Mouse (Mus musculus) intestine, embryonic 15.5 days (tissue): ENCODE data around the gene Slx1b. TPM values are rescaled to one million over a fixed set of nuclear protein-coding genes. Genes with fewer than 3 reads are reported as not detected.
A peak's percentile ranks its signal among the peaks of the same experiment; 100 is the strongest.

Experiments used
- ATAC-seq: fragments of 200-750 bp; cut with Nextera tagmentation; 2 replicates; pipeline ENCODE4 v1.8.0; 2017; ENCODE audit warnings: moderate TSS enrichment, moderate library complexity
- H3K27ac ChIP-seq: fragments of 300-500 bp; sonication (generic); 2 replicates; pipeline ENCODE4 v1.5.1; 2015; ENCODE audit warnings: mild to moderate bottlenecking, inconsistent platforms
- H3K27me3 ChIP-seq: fragments of 300-500 bp; sonication (generic); replicated peaks from 2 replicates; pipeline ENCODE4 v1.6.1; 2015; ENCODE audit warnings: inconsistent platforms
- H3K36me3 ChIP-seq: fragments of 300-500 bp; sonication (generic); 2 replicates; pipeline ENCODE4 v1.6.1; 2015; ENCODE audit warnings: inconsistent platforms
- H3K4me1 ChIP-seq: fragments of 300-500 bp; sonication (generic); replicated peaks from 2 replicates; pipeline ENCODE4 v1.6.1; 2015; ENCODE audit warnings: inconsistent platforms
- H3K4me2 ChIP-seq: fragments of 300-500 bp; sonication (generic); replicated peaks from 2 replicates; pipeline ENCODE4 v1.6.1; 2015; ENCODE audit warnings: mild to moderate bottlenecking, inconsistent platforms
- H3K4me3 ChIP-seq: fragments of 300-500 bp; sonication (generic); replicated peaks from 2 replicates; pipeline ENCODE4 v1.5.1; 2015; ENCODE audit warnings: inconsistent platforms
- H3K9ac ChIP-seq: fragments of 300-500 bp; sonication (generic); 2 replicates; pipeline ENCODE4 v1.6.1; 2015; ENCODE audit warnings: inconsistent platforms
- H3K9me3 ChIP-seq: fragments of 300-500 bp; sonication (generic); 2 replicates; pipeline ENCODE4 v1.6.1; 2016; ENCODE audit warnings: inconsistent platforms
- WGBS: fragments of 180-500 bp; shearing (Covaris S2); methylation state at CpG from one replicate; pipeline ENCODE4 v1.1.7; 2015; 5-methylcytosine and 5-hydroxymethylcytosine counted together
- polyA plus RNA-seq: library from polyadenylated mRNA; unstranded; fragments of >200 nt; fragmentation: Nextera tagmentation; extraction: Ambion mirVana; gene quantifications from 2 replicates; pipeline ENCODE4 v1.2.1, GENCODE M21; 2015

Slx1b gene
- polyA plus RNA-seq, 1 experiment from 2014 or later = 8.1 TPM

- ATAC-seq = peak; percentile 67
- no peaks in the 10 kb centered on the region for H3K9me3 ChIP-seq
- H3K27me3 ChIP-seq = peaks cover 22% of the 10 kb centered on the region
- H3K4me2 ChIP-seq = peak overlapping the region; percentile 10; the same call in 1 of the 2 replicates
- 0 out of 2 replicates have a peak, but pooled peaks cover 4% of the 10 kb centered on the region for H3K36me3 ChIP-seq
- H3K9ac ChIP-seq = no peak overlapping the region
- 0 out of 2 replicates have a peak overlapping the region, but pooled peaks have one; percentile 5 for H3K4me3 ChIP-seq
- no peak overlapping the region for H3K27ac ChIP-seq
- peaks cover 23% of the 10 kb centered on the region for H3K4me1 ChIP-seq
- WGBS = under 1% methylated on average over 11 of the region's 11 CpGs
These were observed 5.5 kb upstream of the Slx1b start for GRCm38 (mm10) chr7:126701070-126701469.

DNA sequence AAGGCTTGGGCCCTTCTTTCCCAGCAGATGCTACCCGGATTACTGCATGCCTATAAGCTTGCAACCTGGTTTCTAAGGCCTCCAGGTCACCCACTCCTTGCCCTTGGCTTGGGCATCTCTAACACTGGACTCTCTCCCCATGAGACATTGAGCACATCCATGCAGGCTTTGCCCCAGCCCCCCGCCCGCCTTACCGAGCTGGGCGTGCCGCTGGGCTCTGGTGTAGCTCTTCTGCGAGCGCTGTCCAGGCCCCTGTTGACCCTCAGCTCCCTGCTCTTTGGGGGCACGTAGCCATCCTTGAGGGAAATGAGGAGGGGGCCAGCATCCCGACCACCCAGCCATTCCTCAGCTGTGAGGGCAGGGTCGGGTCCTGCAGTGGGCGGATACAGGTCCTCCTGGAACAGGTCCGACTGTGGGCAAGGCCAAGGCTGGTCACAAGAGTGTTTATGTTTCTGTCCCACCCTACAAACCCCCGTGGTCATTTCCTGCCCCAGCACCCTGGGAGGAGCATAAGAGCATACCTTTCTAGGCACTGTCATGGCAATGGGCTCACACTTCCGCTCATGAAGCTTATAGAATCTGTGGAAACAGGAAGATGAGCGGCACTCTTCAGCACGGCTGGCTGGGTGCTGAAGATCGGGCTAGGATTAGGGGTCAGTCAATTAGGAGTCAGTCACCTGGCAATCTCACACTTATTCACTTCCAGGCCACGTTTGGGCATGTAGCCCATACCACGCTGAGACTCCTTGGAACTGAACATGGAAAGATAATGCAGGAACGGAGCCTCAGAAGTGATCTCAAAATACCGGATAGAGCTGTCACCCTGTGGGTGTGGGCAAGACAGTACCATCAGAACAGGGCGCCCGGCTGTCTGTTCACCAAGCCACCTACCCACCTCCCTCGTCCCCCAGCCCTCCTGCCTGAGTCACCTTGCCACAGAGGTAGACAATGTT, 4.8 kb upstream of the Slx1b start:
- H3K9ac ChIP-seq = no peak overlapping the region
- peaks cover 23% of the 10 kb centered on the region for H3K4me1 ChIP-seq
- H3K36me3 ChIP-seq = 0 out of 2 replicates have a peak, but pooled peaks cover 4% of the 10 kb centered on the region
- H3K9me3 ChIP-seq = no peaks in the 10 kb centered on the region
- ATAC-seq = no peak
- H3K27me3 ChIP-seq = peaks cover 22% of the 10 kb centered on the region
- H3K27ac ChIP-seq = no peak overlapping the region
- no peak overlapping the region for H3K4me2 ChIP-seq
- 83% methylated on average over 25 of the region's 25 CpGs for WGBS
- no peak overlapping the region for H3K4me3 ChIP-seq

DNA sequence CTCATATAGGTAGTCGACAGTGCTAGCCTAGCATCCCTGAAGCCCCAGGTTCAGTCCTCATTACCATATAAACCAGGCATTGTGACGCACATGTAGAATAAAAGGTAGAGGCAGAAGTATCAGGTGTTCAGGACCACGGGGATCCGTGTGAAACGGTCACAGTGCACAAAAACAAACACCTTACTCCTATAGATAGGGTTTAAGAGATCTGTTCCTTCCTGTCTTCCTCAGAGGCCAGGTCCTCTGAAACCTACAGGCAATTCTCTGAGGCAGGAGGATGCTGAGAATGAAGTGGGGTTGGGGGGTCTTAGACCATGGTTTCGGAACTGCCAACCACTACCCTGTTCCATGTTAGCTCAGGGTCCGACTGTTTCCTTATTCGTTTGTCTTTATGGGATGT, 2.3 kb upstream of the Slx1b start:
- no peak overlapping the region for H3K4me2 ChIP-seq
- H3K9ac ChIP-seq = no peak overlapping the region
- H3K4me3 ChIP-seq = no peak overlapping the region
- no peak for ATAC-seq
- 0 out of 2 replicates have a peak, but pooled peaks cover 4% of the 10 kb centered on the region for H3K36me3 ChIP-seq
- no peak overlapping the region for H3K27ac ChIP-seq
- no peaks in the 10 kb centered on the region for H3K9me3 ChIP-seq
- H3K27me3 ChIP-seq = 0 out of 2 replicates have a peak, but pooled peaks cover 2% of the 10 kb centered on the region
- 89% methylated on average over 8 of the region's 8 CpGs for WGBS
- H3K4me1 ChIP-seq = peaks cover 21% of the 10 kb centered on the region

DNA sequence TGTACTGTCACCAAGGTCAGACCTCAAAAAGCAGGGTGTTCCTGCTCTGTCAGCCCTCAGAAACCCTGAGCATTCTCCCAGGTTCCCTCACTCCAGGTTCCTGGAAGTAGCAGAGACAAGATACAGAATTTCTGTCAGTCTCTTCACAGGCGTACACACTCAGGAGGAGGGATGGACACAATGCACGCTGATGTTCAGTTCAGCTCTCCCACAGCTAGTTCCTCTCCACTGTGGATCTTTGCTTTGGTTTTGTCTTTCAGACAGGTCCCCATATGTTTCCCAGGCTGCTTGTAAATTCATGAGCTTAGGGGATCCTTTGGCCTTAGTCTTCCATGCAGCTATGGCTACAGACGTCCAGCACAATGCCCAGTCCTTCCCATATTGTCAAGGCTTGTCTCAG, 1.3 kb upstream of the Slx1b start:
- Histone ChIP-seq H3K27ac (no peak overlapping the region), H3K36me3 (0 out of 2 replicates have a peak, but pooled peaks cover 10% of the 10 kb centered on the region), H3K9me3 (no peaks in the 10 kb centered on the region), H3K4me1 (peaks cover 21% of the 10 kb centered on the region), H3K4me2 (peak overlapping the region; percentile 88), H3K9ac (peak overlapping the region; percentile 65; the same call in 1 of the 2 replicates), H3K4me3 (peak overlapping the region; percentile 69), H3K27me3 (no peaks in the 10 kb centered on the region)
- WGBS = 77% methylated on average over 3 of the region's 3 CpGs
- ATAC-seq = no peak

DNA sequence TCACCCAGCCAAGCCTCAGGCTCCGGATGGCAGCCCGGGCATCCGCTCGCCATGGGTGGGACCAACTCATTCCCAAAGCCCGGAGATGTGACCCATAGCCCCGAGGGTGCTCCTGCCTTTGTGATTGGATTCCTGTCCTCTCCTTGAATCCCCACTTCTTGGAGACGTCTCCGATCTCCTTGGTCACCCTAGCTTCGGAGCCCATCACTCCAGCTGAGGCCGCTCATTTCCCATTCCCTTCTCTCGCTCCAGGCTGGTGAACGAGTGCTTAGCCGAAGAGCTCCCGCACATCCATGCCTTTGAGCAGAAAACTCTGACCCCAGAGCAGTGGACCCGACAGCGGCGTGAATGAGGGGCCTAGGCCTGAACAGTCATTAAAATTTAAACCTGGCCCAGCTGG, 719 bp upstream of the Slx1b start:
- ATAC-seq = no peak; the same call in 1 of the 2 replicates

GRCm38 (mm10) chr7:126695210-126695611, 373 bp downstream of the Slx1b start, which contains the start of gene Bola2:
Gene Bola2 (plus strand): TSS chr7:126695401.
- H3K9ac ChIP-seq = peak within 1 kb of the TSS; percentile 85
- under 1% methylated on average over 31 of the region's 31 CpGs for WGBS
- H3K4me3 ChIP-seq = peak within 1 kb of the TSS; percentile 69
- peak; percentile 86 for ATAC-seq
- no peaks in the 10 kb centered on the region for H3K27me3 ChIP-seq
- 0 out of 2 replicates have a peak, but pooled peaks cover 15% of the 10 kb centered on the region for H3K36me3 ChIP-seq
- H3K9me3 ChIP-seq = no peaks in the 10 kb centered on the region
- peak within 1 kb of the TSS; percentile 94 for H3K27ac ChIP-seq
- peak within 1 kb of the TSS; percentile 88 for H3K4me2 ChIP-seq
- H3K4me1 ChIP-seq = peaks cover 19% of the 10 kb centered on the region

More for the DNA sequence above, 719 bp upstream of the Slx1b start:
- Histone ChIP-seq H3K27me3 (no peaks in the 10 kb centered on the region), H3K4me3 (peak overlapping the region; percentile 69), H3K27ac (no peak overlapping the region), H3K4me2 (peak overlapping the region; percentile 88), H3K9me3 (no peaks in the 10 kb centered on the region), H3K36me3 (0 out of 2 replicates have a peak, but pooled peaks cover 14% of the 10 kb centered on the region), H3K4me1 (peaks cover 20% of the 10 kb centered on the region), H3K9ac (peak overlapping the region; percentile 65)
- 4% methylated on average over 17 of the region's 17 CpGs for WGBS

GRCm38 (mm10) chr7:126694441-126695051, 1.0 kb downstream of the Slx1b start:
- 0 out of 2 replicates have a peak, but pooled peaks cover 19% of the 10 kb centered on the region for H3K36me3 ChIP-seq
- WGBS = 40% methylated on average over 10 of the region's 10 CpGs
- H3K4me2 ChIP-seq = peak overlapping the region; percentile 67
- no peak overlapping the region for H3K27ac ChIP-seq
- peak overlapping the region; percentile 69 for H3K4me3 ChIP-seq
- no peaks in the 10 kb centered on the region for H3K9me3 ChIP-seq
- no peak overlapping the region; the same call in 1 of the 2 replicates for H3K9ac ChIP-seq
- no peaks in the 10 kb centered on the region for H3K27me3 ChIP-seq
- peaks cover 17% of the 10 kb centered on the region for H3K4me1 ChIP-seq
- ATAC-seq = no peak

DNA sequence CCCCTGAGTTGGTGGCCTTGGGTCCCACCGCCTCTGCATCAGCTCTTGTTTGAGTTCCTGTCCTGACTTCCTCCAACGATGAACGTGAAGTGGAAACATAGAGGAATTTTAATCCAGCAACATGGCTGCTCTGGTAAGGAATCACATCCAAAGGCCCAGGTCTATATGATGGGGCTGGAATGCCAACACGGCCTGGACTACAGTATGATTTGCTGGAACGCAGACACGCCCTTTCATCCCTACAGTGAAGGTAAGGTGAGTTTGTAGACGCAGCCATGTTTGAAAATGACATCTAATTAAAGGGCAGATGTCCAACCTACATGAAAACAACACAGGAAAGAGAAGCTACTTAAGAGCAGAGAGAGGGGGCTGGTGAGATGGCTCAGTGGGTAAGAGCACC, 1.8 kb downstream of the Slx1b start:
- Histone ChIP-seq H3K4me3 (no peak overlapping the region), H3K27me3 (no peaks in the 10 kb centered on the region), H3K4me2 (no peak overlapping the region), H3K9me3 (no peaks in the 10 kb centered on the region), H3K9ac (no peak overlapping the region), H3K36me3 (0 out of 2 replicates have a peak, but pooled peaks cover 19% of the 10 kb centered on the region), H3K27ac (no peak overlapping the region), H3K4me1 (peaks cover 15% of the 10 kb centered on the region)
- ATAC-seq = no peak
- WGBS = 82% methylated on average over 7 of the region's 7 CpGs

DNA sequence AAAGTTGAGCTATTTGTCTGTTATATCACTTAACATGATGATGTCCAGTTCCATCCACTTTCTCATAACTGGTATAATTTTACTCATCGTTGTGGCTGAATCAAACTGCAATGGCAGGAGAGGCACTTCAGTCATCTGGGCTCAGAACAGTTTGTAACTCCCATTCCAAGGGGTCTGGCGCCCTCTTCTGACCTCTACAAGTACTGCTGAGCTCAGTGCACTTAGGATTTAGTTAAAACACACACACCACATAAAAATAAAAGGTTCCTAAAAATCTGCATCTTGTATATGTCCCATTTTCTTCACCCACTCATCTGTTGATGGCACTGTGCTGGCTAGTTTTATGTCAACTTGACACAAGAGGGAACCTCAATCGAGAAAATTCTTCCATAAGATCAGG, 2.3 kb downstream of the Slx1b start:
- peaks cover 15% of the 10 kb centered on the region for H3K4me1 ChIP-seq
- no peak for ATAC-seq
- no peak overlapping the region for H3K4me2 ChIP-seq
- no peaks in the 10 kb centered on the region for H3K9me3 ChIP-seq
- H3K27me3 ChIP-seq = no peaks in the 10 kb centered on the region
- no peak overlapping the region for H3K27ac ChIP-seq
- WGBS = 32% methylated on average over 3 of the region's 3 CpGs
- no peak overlapping the region for H3K9ac ChIP-seq
- H3K4me3 ChIP-seq = no peak overlapping the region
- H3K36me3 ChIP-seq = 0 out of 2 replicates have a peak, but pooled peaks cover 19% of the 10 kb centered on the region

- Histone ChIP-seq H3K4me3 (no peak overlapping the region), H3K27ac (no peak overlapping the region), H3K4me2 (no peak overlapping the region), H3K9ac (no peak overlapping the region), H3K36me3 (0 out of 2 replicates have a peak, but pooled peaks cover 17% of the 10 kb centered on the region), H3K9me3 (no peaks in the 10 kb centered on the region), H3K4me1 (peaks cover 15% of the 10 kb centered on the region), H3K27me3 (no peaks in the 10 kb centered on the region)
- WGBS = 95% methylated on average over 26 of the region's 26 CpGs
- no peak for ATAC-seq
These were observed 3.2 kb downstream of the Slx1b start for GRCm38 (mm10) chr7:126692426-126692825.

GRCm38 (mm10) chr7:126691676-126692075, 3.9 kb downstream of the Slx1b start:
- no peak for ATAC-seq
- Histone ChIP-seq H3K4me3 (no peak overlapping the region), H3K27ac (no peak overlapping the region), H3K27me3 (no peaks in the 10 kb centered on the region), H3K4me2 (no peak overlapping the region), H3K36me3 (0 out of 2 replicates have a peak, but pooled peaks cover 16% of the 10 kb centered on the region), H3K9me3 (no peaks in the 10 kb centered on the region), H3K4me1 (peaks cover 10% of the 10 kb centered on the region), H3K9ac (no peak overlapping the region)
- 82% methylated on average over 5 of the region's 5 CpGs for WGBS

DNA sequence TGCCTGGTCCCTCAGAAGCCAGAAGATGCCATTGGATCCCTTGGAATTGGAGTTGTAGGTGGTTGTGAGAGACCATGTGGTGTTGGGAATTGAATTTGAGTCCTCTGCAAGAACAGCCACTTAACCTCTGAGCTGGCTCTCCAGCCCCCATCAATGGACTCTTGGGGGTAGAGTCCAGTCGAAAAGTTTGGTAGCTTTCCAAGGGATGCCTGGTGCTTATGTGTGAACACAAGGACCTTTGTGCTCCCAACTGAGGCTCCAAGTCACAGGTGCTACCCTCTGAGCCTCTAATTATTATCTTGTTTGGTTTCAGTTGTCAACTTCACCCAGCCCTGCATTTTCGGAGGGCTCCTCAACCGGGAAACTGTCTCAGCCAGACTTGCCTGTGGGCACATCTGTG, 4.8 kb downstream of the Slx1b start:
- Histone ChIP-seq H3K9me3 (no peaks in the 10 kb centered on the region), H3K27me3 (no peaks in the 10 kb centered on the region), H3K4me1 (peaks cover 5% of the 10 kb centered on the region; the same call in 1 of the 2 replicates), H3K4me2 (no peak overlapping the region), H3K27ac (no peak overlapping the region), H3K9ac (no peak overlapping the region), H3K36me3 (0 out of 2 replicates have a peak, but pooled peaks cover 16% of the 10 kb centered on the region), H3K4me3 (no peak overlapping the region)
- ATAC-seq = no peak
- 88% methylated on average over 3 of the region's 3 CpGs for WGBS
